Mouse (Mus musculus) common myeloid progenitor, adult 5-6 weeks (primary cell): ENCODE results near the gene Zfp759. TPM values are rescaled to one million over a fixed set of nuclear protein-coding genes. Genes with fewer than 3 reads are reported as not detected.

Experiments
- total RNA-seq: library from RNA; stranded (forward); fragments of 200-1000, 187-1606 nt; gene quantifications from 2 replicates; pipeline ENCODE4 v1.2.3, GENCODE M21; 2017

The Zfp759 gene
- total RNA-seq, 1 experiment from 2014 or later = 6.4 TPM

Other genes starting within 250 kb of the Zfp759 start
- 0.49 and 1.4 TPM in 2 replicates for gene Gm10767, start 216.7 kb upstream of the Zfp759 start, total RNA-seq
- gene Zfp712, start 60.5 kb upstream of the Zfp759 start, total RNA-seq = 6.5 and 7.4 TPM in 2 replicates
- gene Zfp708, start 23.7 kb upstream of the Zfp759 start, total RNA-seq = 4.2 and 5.0 TPM in 2 replicates
- gene Gm28557, start 13.1 kb upstream of the Zfp759 start, total RNA-seq = 6.6 and 9.0 TPM in 2 replicates
- 2.8 TPM in 1 of 2 replicates, not detected in the other for gene Rslcan18, start 5.4 kb upstream of the Zfp759 start, total RNA-seq
- 10.5 and 15.2 TPM in 2 replicates for gene Rsl1, start 51.5 kb downstream of the Zfp759 start, total RNA-seq
- gene Zfp455, start 72.8 kb downstream of the Zfp759 start, total RNA-seq = 3.2 and 7.8 TPM in 2 replicates
- 3.8 and 7.9 TPM in 2 replicates for gene Zfp458, start 156.8 kb downstream of the Zfp759 start, total RNA-seq
- 2.0 and 2.6 TPM in 2 replicates for gene Zfp457, start 184.8 kb downstream of the Zfp759 start, total RNA-seq
- gene Zfp595, start 210.9 kb downstream of the Zfp759 start, total RNA-seq = 5.1 and 10.4 TPM in 2 replicates
- gene Gm28044, start 238.9 kb downstream of the Zfp759 start, total RNA-seq = 0.92 and 8.2 TPM in 2 replicates
- 8.7 and 9.1 TPM in 2 replicates for gene Zfp953, start 238.9 kb downstream of the Zfp759 start, total RNA-seq